Mouse (Mus musculus) small intestine, adult 2 months (tissue): ENCODE data around the gene Panx2.

ENCODE experiments used
- CTCF ChIP-seq: fragments of 200-500 bp; IDR thresholded peaks from 2 replicates; pipeline ENCODE4 v1.5.1; 2012; ENCODE audit warnings: low read depth, mild to moderate bottlenecking, control low read depth, inconsistent platforms, low read length, moderate library complexity, mixed read lengths; ENCODE audit not compliant: insufficient replicate concordance, insufficient read length; ENCODE audit errors: extremely low read depth
- POLR2A ChIP-seq: fragments of 200-500 bp; IDR thresholded peaks from 2 replicates; pipeline ENCODE4 v1.6.1; 2012; ENCODE audit warnings: low read depth, mild to moderate bottlenecking, control low read depth, inconsistent platforms, low read length, moderate library complexity

DNA sequence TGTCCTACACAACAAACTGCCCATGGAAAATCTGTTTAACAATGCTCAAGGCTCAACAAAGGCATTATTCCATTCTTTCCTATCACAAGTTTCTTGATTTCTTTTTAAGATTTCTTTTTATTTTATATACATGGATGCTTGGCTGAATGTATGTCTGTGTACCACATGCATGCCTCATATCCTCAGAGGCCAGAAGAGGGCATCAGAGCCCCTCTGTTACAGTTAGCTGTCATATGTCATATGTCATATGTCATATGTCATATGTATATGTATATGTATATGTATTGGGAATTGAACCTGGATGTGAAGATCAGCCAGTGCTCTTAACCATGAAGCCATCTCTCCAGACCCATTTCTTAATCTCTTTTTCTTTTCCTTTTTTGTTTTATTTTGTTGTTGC, 58.5 kb downstream of the Panx2 start:
- TF ChIP-seq CTCF (no peak), POLR2A (no peak)
